Mouse (Mus musculus): Measurements from ENCODE around the gene Cdkl2. TPM values are rescaled to one million over a fixed set of nuclear protein-coding genes. Genes with fewer than 3 reads are reported as not detected.

Cdkl2 gene
- 19.8 TPM for polyA plus RNA-seq (2014; fragmentation: Illumina TruSeq; extraction: RNeasy Lipid Tissue Mini Kit (QIAGEN cat#74804); ENCODE audit: low read depth, low replicate concordance)

GRCm38 (mm10) chr5:92043783-92044182, at the start of gene Cdkl2:
Gene Cdkl2 (minus strand): TSS chr5:92043883.

GRCm38 (mm10) chr5:92083417-92084038, 39.8 kb upstream of the Cdkl2 start, which contains the start of gene G3bp2:
Gene G3bp2 (minus strand): TSS chr5:92083719.

GRCm38 (mm10) chr5:91987236-91987635, 56.4 kb downstream of the Cdkl2 start, which contains the start of gene Odaph:
Gene Odaph (plus strand): TSS chr5:91987475.

GRCm38 (mm10) chr5:91962639-91963440, 80.8 kb downstream of the Cdkl2 start, which contains the start of gene Rchy1:
Gene Rchy1 (minus strand): TSS chr5:91963068.

Other genes starting within 250 kb of the Cdkl2 start
- 135 TPM for gene Rchy1, start 80.8 kb downstream of the Cdkl2 start, polyA plus RNA-seq (2014; fragmentation: Illumina TruSeq; extraction: RNeasy Lipid Tissue Mini Kit (QIAGEN cat#74804); ENCODE audit: low read depth, low replicate concordance)
- not detected for gene Odaph, start 56.4 kb downstream of the Cdkl2 start, polyA plus RNA-seq (2014; fragmentation: Illumina TruSeq; extraction: RNeasy Lipid Tissue Mini Kit (QIAGEN cat#74804); ENCODE audit: low read depth, low replicate concordance)
- 249 TPM for gene G3bp2, start 39.8 kb upstream of the Cdkl2 start, polyA plus RNA-seq (2014; fragmentation: Illumina TruSeq; extraction: RNeasy Lipid Tissue Mini Kit (QIAGEN cat#74804); ENCODE audit: low read depth, low replicate concordance)
- gene Uso1, start 94.1 kb upstream of the Cdkl2 start, polyA plus RNA-seq (2014; fragmentation: Illumina TruSeq; extraction: RNeasy Lipid Tissue Mini Kit (QIAGEN cat#74804); ENCODE audit: low read depth, low replicate concordance), result 164 TPM
- not detected for gene U90926, start 171.5 kb upstream of the Cdkl2 start, polyA plus RNA-seq (2014; fragmentation: Illumina TruSeq; extraction: RNeasy Lipid Tissue Mini Kit (QIAGEN cat#74804); ENCODE audit: low read depth, low replicate concordance)
- gene Ppef2, start 212.4 kb upstream of the Cdkl2 start, polyA plus RNA-seq (2014; fragmentation: Illumina TruSeq; extraction: RNeasy Lipid Tissue Mini Kit (QIAGEN cat#74804); ENCODE audit: low read depth, low replicate concordance), result not detected
- 19.8 TPM for gene Naaa, start 234.3 kb upstream of the Cdkl2 start, polyA plus RNA-seq (2014; fragmentation: Illumina TruSeq; extraction: RNeasy Lipid Tissue Mini Kit (QIAGEN cat#74804); ENCODE audit: low read depth, low replicate concordance)